Mouse (Mus musculus) liver, postnatal 0 days (tissue): ENCODE measurements around the gene Zbtb1. TPM values are rescaled to one million over a fixed set of nuclear protein-coding genes. Genes with fewer than 3 reads are reported as not detected.
"Not testable (repeated sequence)": the region's sequence is repeated elsewhere in the genome, so short reads cannot be mapped to it uniquely, and the experiment has no call there.

Experiments used
- ATAC-seq: fragments of 200-750 bp; cut with Nextera tagmentation; 2 replicates; pipeline ENCODE4 v1.8.0; 2017; ENCODE audit warnings: mild to moderate bottlenecking, moderate library complexity
- DNase-seq: peaks from one replicate; pipeline ENCODE4 v3.0.0-alpha.2; 2016
- H3K27ac ChIP-seq: fragments of 300-500 bp; sonication (generic); 2 replicates; pipeline ENCODE4 v1.5.1; 2014; ENCODE audit warnings: antibody characterized with exemption, moderate library complexity, mild to moderate bottlenecking, low read depth
- H3K27me3 ChIP-seq: fragments of 300-500 bp; sonication (generic); 2 replicates; pipeline ENCODE4 v1.6.1; 2014; ENCODE audit warnings: low read length, control low read depth, mixed read lengths; ENCODE audit not compliant: insufficient read depth
- H3K36me3 ChIP-seq: fragments of 300-500 bp; sonication (generic); replicated peaks from 2 replicates; pipeline ENCODE4 v1.6.1; 2014; ENCODE audit warnings: mild to moderate bottlenecking, control low read depth, low read length, moderate library complexity, mixed read lengths; ENCODE audit not compliant: insufficient read depth
- H3K4me1 ChIP-seq: fragments of 300-500 bp; sonication (generic); 2 replicates; pipeline ENCODE4 v1.6.1; 2014; ENCODE audit warnings: antibody characterized with exemption, mild to moderate bottlenecking, control low read depth; ENCODE audit not compliant: insufficient read depth
- H3K4me2 ChIP-seq: fragments of 300-500 bp; sonication (generic); 2 replicates; pipeline ENCODE4 v1.6.1; 2014; ENCODE audit warnings: low read depth, mild to moderate bottlenecking, low read length, moderate library complexity, mixed read lengths
- H3K4me3 ChIP-seq: fragments of 300-500 bp; sonication (generic); 2 replicates; pipeline ENCODE4 v1.5.1; 2014; ENCODE audit warnings: low read depth, low read length
- H3K9ac ChIP-seq: fragments of 300-500 bp; sonication (generic); replicated peaks from 2 replicates; pipeline ENCODE4 v1.6.1; 2014; ENCODE audit warnings: mild to moderate bottlenecking, moderate library complexity
- H3K9me3 ChIP-seq: fragments of 300-500 bp; sonication (generic); 2 replicates; pipeline ENCODE4 v1.6.1; 2016; ENCODE audit warnings: mild to moderate bottlenecking, control low read depth, low read length, mixed read lengths
- CTCF ChIP-seq: sonication (generic); IDR thresholded peaks from 2 replicates; pipeline ENCODE4 v1.5.1; 2016; ENCODE audit warnings: antibody characterized with exemption, low read depth
- EP300 ChIP-seq: IDR thresholded peaks from 2 replicates; pipeline ENCODE4 v1.6.1; 2016; ENCODE audit warnings: antibody characterized with exemption, low read depth, mild to moderate bottlenecking
- WGBS: fragments of 180-500 bp; shearing (Covaris S2); extraction: QIAGEN DNeasy Blood & Tissue Kit; methylation state at CpG from one replicate; pipeline ENCODE4 v1.1.7; 2014; ENCODE audit not compliant: insufficient replicate concordance; 5-methylcytosine and 5-hydroxymethylcytosine counted together
- polyA plus RNA-seq: library from polyadenylated mRNA; unstranded; fragments of >200 nt; fragmentation: Nextera tagmentation; extraction: Ambion mirVana; gene quantifications from 2 replicates; pipeline ENCODE4 v1.2.1, GENCODE M21; 2015

The Zbtb1 gene
- polyA plus RNA-seq, 1 experiment from 2014 or later = 2.6 TPM

DNA sequence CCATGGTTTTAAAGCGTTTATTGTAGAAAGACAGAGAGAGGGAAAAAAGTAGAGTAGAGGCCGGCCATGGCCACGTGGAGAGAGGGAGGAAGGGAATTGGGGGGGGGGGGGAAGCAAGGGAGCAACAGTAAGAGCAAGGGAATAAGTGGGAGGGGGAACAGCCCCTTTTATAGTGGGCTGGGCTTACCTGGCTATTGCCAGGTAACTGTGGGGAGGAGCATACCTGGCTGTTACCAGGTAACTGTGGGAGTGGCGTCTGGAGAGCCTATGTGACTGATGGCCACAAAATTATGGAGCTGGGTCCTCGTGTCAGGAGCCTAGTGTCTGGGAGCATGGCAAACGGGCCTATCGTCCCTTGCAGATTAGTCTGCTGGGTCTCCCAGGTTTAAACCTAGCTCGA, 65.5 kb downstream of the Zbtb1 start:
- Histone ChIP-seq H3K36me3 (no peaks in the 10 kb centered on the region), H3K9me3 (no peaks in the 10 kb centered on the region), H3K27me3 (peaks cover 4% of the 10 kb centered on the region; the same call in 1 of the 2 replicates), H3K4me3 (no peak overlapping the region; the same call in 1 of the 2 replicates), H3K27ac (no peak overlapping the region), H3K9ac (no peak overlapping the region), H3K4me1 (peaks cover 5% of the 10 kb centered on the region), H3K4me2 (no peak overlapping the region)
- DNase-seq (no peak), ATAC-seq (no peak)
- 41% methylated on average over 8 of the region's 8 CpGs for WGBS
- TF ChIP-seq EP300 (no peak), CTCF (no peak)

DNA sequence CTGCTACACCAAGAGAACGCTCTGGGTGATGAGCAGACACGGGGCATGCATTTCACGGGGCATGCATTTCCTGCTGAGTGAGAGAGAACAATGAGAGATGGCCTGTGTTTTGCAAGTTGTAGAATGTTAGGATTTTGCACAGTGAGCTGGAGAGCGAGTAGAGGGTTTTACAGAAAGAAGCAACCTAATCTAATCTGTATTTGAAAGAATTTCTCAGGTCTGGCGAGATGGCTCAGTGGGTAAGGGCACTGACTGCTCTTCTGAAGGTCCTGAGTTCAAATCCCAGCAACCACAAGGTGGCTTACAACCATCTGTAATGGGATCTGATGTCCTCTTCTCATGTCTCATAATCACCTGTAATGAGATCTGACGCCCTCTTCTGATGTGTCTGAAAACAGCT, 73.4 kb downstream of the Zbtb1 start:
- not testable (repeated sequence) for H3K27me3 ChIP-seq, DNase-seq, ATAC-seq

DNA sequence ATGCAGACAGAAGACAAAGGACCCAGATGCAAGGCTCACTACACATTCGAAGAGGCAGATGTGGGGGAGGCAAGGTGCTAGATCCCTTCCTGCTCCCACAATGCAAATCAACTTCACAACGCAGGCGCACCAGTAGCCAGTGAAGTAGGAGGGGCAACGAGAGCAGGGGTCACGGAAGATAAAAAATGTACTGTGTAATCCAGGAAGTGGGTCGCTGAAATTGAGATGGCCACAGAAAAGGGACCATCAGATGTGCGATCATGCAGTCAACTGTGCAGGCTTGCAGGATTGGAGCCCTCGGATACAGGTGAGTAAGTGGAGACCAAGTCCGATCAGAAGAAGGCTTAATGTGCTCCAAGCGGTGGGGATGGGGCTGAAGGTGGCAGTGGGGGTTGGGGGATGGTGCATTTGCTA, 74.3 kb downstream of the Zbtb1 start:
- Histone ChIP-seq H3K36me3 (no peaks in the 10 kb centered on the region), H3K27me3 (no peaks in the 10 kb centered on the region), H3K9me3 (no peaks in the 10 kb centered on the region), H3K4me3 (0 out of 2 replicates have a peak overlapping the region, but pooled peaks have one; percentile 11), H3K4me1 (no peaks in the 10 kb centered on the region), H3K9ac (no peak overlapping the region), H3K4me2 (no peak overlapping the region), H3K27ac (no peak overlapping the region)
- 50% methylated on average over 10 of the region's 10 CpGs for WGBS
- TF ChIP-seq CTCF = no peak
- TF ChIP-seq EP300 = no peak
- no peak for DNase-seq
- no peak for ATAC-seq

More for the DNA sequence above, 73.4 kb downstream of the Zbtb1 start:
- not testable (repeated sequence) for H3K9ac ChIP-seq, H3K4me1 ChIP-seq, H3K4me2 ChIP-seq, H3K4me3 ChIP-seq, H3K27ac ChIP-seq, H3K9me3 ChIP-seq, H3K36me3 ChIP-seq
- WGBS = 64% methylated on average over 6 of the region's 6 CpGs

DNA sequence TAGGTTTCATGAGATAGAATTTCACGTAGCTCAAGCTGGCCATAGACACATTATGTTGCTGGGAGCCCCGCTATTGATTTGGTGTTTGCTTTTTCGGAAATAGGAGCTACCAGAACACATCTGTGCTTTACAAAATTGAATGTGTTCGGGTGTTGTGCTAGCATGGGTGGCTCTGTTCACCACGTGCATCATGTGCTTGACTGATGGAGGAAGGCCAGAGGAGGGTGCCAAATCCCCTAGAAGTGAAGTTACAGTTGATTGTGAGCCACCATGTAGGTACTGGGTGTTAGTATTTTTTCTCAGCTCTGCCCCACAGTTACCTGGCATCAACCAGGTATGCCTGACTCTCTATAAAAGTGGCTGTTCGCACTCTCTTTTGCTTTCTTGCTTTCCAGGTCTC, 74.8 kb downstream of the Zbtb1 start:
- 64% methylated on average over 6 of the region's 6 CpGs for WGBS
- TF ChIP-seq EP300 (no peak), CTCF (no peak)
- no peak for DNase-seq

DNA sequence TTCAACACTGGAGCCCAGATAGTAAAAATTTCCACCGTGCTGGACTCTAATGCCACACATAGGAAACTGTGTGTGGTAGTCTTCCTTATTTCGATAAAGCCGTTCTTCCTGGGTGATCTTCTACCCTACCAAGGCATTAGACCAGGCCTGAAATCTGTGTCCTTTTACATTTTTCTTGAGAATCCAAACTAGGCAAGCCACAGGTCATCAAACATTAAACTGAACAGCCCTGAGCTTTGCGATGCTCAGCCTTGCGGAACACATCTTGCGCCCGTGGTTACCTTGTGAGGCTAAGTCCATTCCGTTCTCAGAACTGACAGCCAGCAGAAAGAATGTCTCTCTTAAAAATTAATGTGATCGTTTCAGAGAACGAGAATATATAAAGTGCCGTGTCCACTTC, 76.1 kb downstream of the Zbtb1 start:
- Histone ChIP-seq H3K9me3 (no peaks in the 10 kb centered on the region), H3K36me3 (no peaks in the 10 kb centered on the region), H3K27me3 (no peaks in the 10 kb centered on the region), H3K4me2 (no peak overlapping the region), H3K4me3 (no peak overlapping the region), H3K4me1 (no peaks in the 10 kb centered on the region), H3K27ac (no peak overlapping the region), H3K9ac (no peak overlapping the region)
- DNase-seq = no peak
- 73% methylated on average over 11 of the region's 11 CpGs for WGBS
- TF ChIP-seq EP300 = no peak
- TF ChIP-seq CTCF = no peak
- no peak for ATAC-seq

More for the DNA sequence above, 74.8 kb downstream of the Zbtb1 start:
- H3K9me3 ChIP-seq = no peaks in the 10 kb centered on the region
- no peak overlapping the region for H3K4me2 ChIP-seq
- 0 out of 2 replicates have a peak overlapping the region, but pooled peaks have one; percentile 11 for H3K4me3 ChIP-seq
- H3K27me3 ChIP-seq = no peaks in the 10 kb centered on the region
- no peaks in the 10 kb centered on the region for H3K36me3 ChIP-seq
- H3K27ac ChIP-seq = no peak overlapping the region
- H3K4me1 ChIP-seq = no peaks in the 10 kb centered on the region
- no peak overlapping the region for H3K9ac ChIP-seq
- no peak for ATAC-seq

Other genes with a start within 250 kb of the Zbtb1 start
- gene Esr2, start 193.0 kb upstream of the Zbtb1 start, polyA plus RNA-seq = not detected in 2 replicates
- gene Tex21, start 123.5 kb upstream of the Zbtb1 start, polyA plus RNA-seq = 0.08 TPM in 1 of 2 replicates, not detected in the other
- 62.6 and 63.0 TPM in 2 replicates for gene Mthfd1, start 115.0 kb upstream of the Zbtb1 start, polyA plus RNA-seq
- 0.20 and 0.22 TPM in 2 replicates for gene Akap5, start 45.4 kb upstream of the Zbtb1 start, polyA plus RNA-seq
- gene Zbtb25, start 664 bp upstream of the Zbtb1 start, polyA plus RNA-seq = 4.3 and 4.4 TPM in 2 replicates
- 1.9 and 2.5 TPM in 2 replicates for gene Hspa2, start 33.9 kb downstream of the Zbtb1 start, polyA plus RNA-seq
- 0.15 and 0.18 TPM in 2 replicates for gene Ppp1r36, start 47.3 kb downstream of the Zbtb1 start, polyA plus RNA-seq
- gene Plekhg3, start 160.6 kb downstream of the Zbtb1 start, polyA plus RNA-seq = 3.3 and 3.7 TPM in 2 replicates